In genomic region chr17:64685216-64685903, GRCm38 (mm10) we compare ENCODE assay signal across 8 mouse cellular contexts.
A peak's percentile ranks its signal among the peaks of the same experiment; 100 is the strongest.
DNase-seq lines count a peak whose midpoint lies in the region; ATAC-seq lines count a peak whose summit lies in the region.

No protein-coding gene starts in this region.

- no peaks in the 10 kb centered on the region for H3K9me3 ChIP-seq in heart, embryonic 11.5 days (replicated peaks; ENCODE audit: control insufficient read depth, low read length)
- H3K9me3 ChIP-seq in midbrain, embryonic 11.5 days (ENCODE audit: control insufficient read depth, low read length): no peaks in the 10 kb centered on the region

- peaks cover 4% of the 10 kb centered on the region; the same call in 1 of the 2 replicates for H3K36me3 ChIP-seq in heart, embryonic 11.5 days (ENCODE audit: control insufficient read depth, insufficient read depth, low read length)
- H3K36me3 ChIP-seq in midbrain, embryonic 11.5 days (ENCODE audit: control insufficient read depth, insufficient read depth, low read length): no peaks in the 10 kb centered on the region

- peak; percentile 97 for DNase-seq in heart, adult 11 months
- peak; percentile 72 for DNase-seq in adrenal gland, postnatal 10 days
- DNase-seq in gastrocnemius, postnatal 10 days: peak; percentile 68
- DNase-seq in lung, adult 18-20 months: peak; percentile 64 to 68
- DNase-seq in right cerebral cortex, adult 18-20 months: no peak
- DNase-seq in liver: no peak
- DNase-seq in midbrain, embryonic 11.5 days (ENCODE audit: low spot score, missing footprints): no peak

- WGBS in heart, embryonic 11.5 days (ENCODE audit: insufficient replicate concordance): 81% methylated on average over 6 of the region's 6 CpGs
- WGBS in midbrain, embryonic 11.5 days: 91% methylated on average over 6 of the region's 6 CpGs

- no peaks in the 10 kb centered on the region for H3K27me3 ChIP-seq in heart, embryonic 11.5 days (ENCODE audit: control insufficient read depth, insufficient read depth, low read length)
- no peaks in the 10 kb centered on the region for H3K27me3 ChIP-seq in midbrain, embryonic 11.5 days (ENCODE audit: control insufficient read depth, insufficient read depth, low read length)

- H3K9ac ChIP-seq in heart, embryonic 11.5 days (ENCODE audit: low read depth, low read length): no peak overlapping the region
- no peak overlapping the region for H3K9ac ChIP-seq in midbrain, embryonic 11.5 days (ENCODE audit: low read length)

- H3K4me3 ChIP-seq in heart, embryonic 11.5 days (ENCODE audit: low read depth, low read length): no peak overlapping the region
- H3K4me3 ChIP-seq in midbrain, embryonic 11.5 days (ENCODE audit: low read depth, low read length): no peak overlapping the region

- no peaks in the 10 kb centered on the region for H3K4me1 ChIP-seq in heart, embryonic 11.5 days (ENCODE audit: control insufficient read depth, insufficient read depth, low read length)
- H3K4me1 ChIP-seq in midbrain, embryonic 11.5 days (ENCODE audit: control insufficient read depth, insufficient read depth, low read length): no peaks in the 10 kb centered on the region

- H3K27ac ChIP-seq in heart, embryonic 11.5 days (ENCODE audit: low read depth, low read length): no peak overlapping the region
- no peak overlapping the region for H3K27ac ChIP-seq in midbrain, embryonic 11.5 days (ENCODE audit: low read depth, low read length)

- no peak for ATAC-seq in heart, embryonic 11.5 days (replicated peaks; ENCODE audit: insufficient number of reproducible peaks, low FRiP score, low TSS enrichment)
- no peak for ATAC-seq in midbrain, embryonic 11.5 days (ENCODE audit: low FRiP score)

- no peak overlapping the region for H3K4me2 ChIP-seq in heart, embryonic 11.5 days
- no peak overlapping the region for H3K4me2 ChIP-seq in midbrain, embryonic 11.5 days

Comparison
In these comparisons a context has a peak if more than half of its experiments do, and no peak if none do; other contexts are left out.
1. DNase-seq: peak in heart, adult 11 months (single experiment), adrenal gland, postnatal 10 days (single experiment), gastrocnemius, postnatal 10 days (single experiment) and lung, adult 18-20 months (2 of 2); none in right cerebral cortex, adult 18-20 months (single experiment), liver (single experiment) and midbrain, embryonic 11.5 days (single experiment).